Mouse (Mus musculus) mesoderm, embryonic 11.5 days (tissue): Measurements from ENCODE around the gene Lrp10.

Experiments used
- DNase-seq: peaks from one replicate; pipeline ENCODE4 v3.0.0-alpha.2; 2012; ENCODE audit warnings: low read depth, low spot score

Lrp10 gene

GRCm38 (mm10) chr14:54463959-54464292 lies at the start of gene Lrp10:
Gene Lrp10, plus strand, starts transcription at chr14:54464137.
- peak; percentile 88 for DNase-seq

GRCm38 (mm10) chr14:54415241-54416020 lies 48.5 kb upstream of the Lrp10 start:
- no peak for DNase-seq

- DNase-seq = no peak
Observed at GRCm38 (mm10) chr14:54416229-54416775, 47.6 kb upstream of the Lrp10 start.

GRCm38 (mm10) chr14:54416830-54417229 lies 47.1 kb upstream of the Lrp10 start:
- no peak for DNase-seq

- no peak for DNase-seq
Observed at GRCm38 (mm10) chr14:54417623-54418081, 46.3 kb upstream of the Lrp10 start, which contains the start of gene Slc7a7. Gene Slc7a7, minus strand, starts transcription at chr14:54417780.

GRCm38 (mm10) chr14:54421014-54421413 lies 42.9 kb upstream of the Lrp10 start:
- DNase-seq = no peak

- no peak for DNase-seq
Observed at GRCm38 (mm10) chr14:54423406-54423805, 40.5 kb upstream of the Lrp10 start.

- no peak for DNase-seq
Observed at GRCm38 (mm10) chr14:54424634-54425033, 39.3 kb upstream of the Lrp10 start.

GRCm38 (mm10) chr14:54425540-54425939 lies 38.4 kb upstream of the Lrp10 start:
- no peak for DNase-seq

- no peak for DNase-seq
Observed at GRCm38 (mm10) chr14:54426003-54426688, 37.8 kb upstream of the Lrp10 start.

GRCm38 (mm10) chr14:54426689-54427398 lies 37.1 kb upstream of the Lrp10 start, which contains the start of gene Mrpl52:
Gene Mrpl52, plus strand, starts transcription at chr14:54426909.
- DNase-seq = peak; percentile 95

- no peak for DNase-seq
Observed at GRCm38 (mm10) chr14:54427696-54428095, 36.2 kb upstream of the Lrp10 start.

- no peak for DNase-seq
Observed at GRCm38 (mm10) chr14:54428421-54428820, 35.5 kb upstream of the Lrp10 start.

- DNase-seq = no peak
Observed at GRCm38 (mm10) chr14:54429332-54430093, 34.4 kb upstream of the Lrp10 start.

GRCm38 (mm10) chr14:54430406-54431145 lies 33.4 kb upstream of the Lrp10 start:
- DNase-seq = no peak

- DNase-seq = peak; percentile 76
Observed at GRCm38 (mm10) chr14:54431334-54432077, 32.4 kb upstream of the Lrp10 start, which contains the start of gene Mmp14. Gene Mmp14, plus strand, starts transcription at chr14:54431612.

GRCm38 (mm10) chr14:54432078-54432836 lies 31.7 kb upstream of the Lrp10 start:
- DNase-seq = no peak

- no peak for DNase-seq
Observed at GRCm38 (mm10) chr14:54432837-54433830, 30.8 kb upstream of the Lrp10 start.
